Mouse (Mus musculus) brain, adult 2 months (tissue): ENCODE data around the gene Zfp934.
"Not testable (repeated sequence)": the region's sequence is repeated elsewhere in the genome, so short reads cannot be mapped to it uniquely, and the experiment has no call there.

ENCODE experiments used
- DNase-seq: peaks from one replicate; pipeline ENCODE4 v3.0.0; 2011; ENCODE audit warnings: low read depth, low spot score

The Zfp934 gene

DNA sequence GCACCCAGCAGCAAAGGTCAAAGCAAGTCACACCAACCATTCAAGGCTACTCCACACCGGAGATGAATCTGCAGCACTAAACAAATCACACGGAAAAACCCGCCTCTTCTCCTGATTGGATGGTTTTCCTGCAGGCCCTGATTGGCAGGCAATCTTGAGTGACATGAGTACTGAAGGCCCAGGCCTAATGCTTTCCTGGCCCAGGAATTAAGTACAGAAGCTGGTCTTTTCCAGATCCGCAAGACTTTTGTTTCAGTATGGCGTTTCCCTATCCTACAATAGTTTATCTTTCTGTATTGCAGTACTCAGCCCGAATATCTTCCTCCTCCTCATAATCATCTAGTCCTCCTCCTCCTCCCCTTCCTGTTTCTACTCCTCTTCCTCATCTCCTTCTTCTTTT is at the start of gene Zfp934:
TSS of gene Zfp934 (minus strand) at position 101 of the 400 bp plus-strand sequence.
- not testable (repeated sequence) for DNase-seq

DNA sequence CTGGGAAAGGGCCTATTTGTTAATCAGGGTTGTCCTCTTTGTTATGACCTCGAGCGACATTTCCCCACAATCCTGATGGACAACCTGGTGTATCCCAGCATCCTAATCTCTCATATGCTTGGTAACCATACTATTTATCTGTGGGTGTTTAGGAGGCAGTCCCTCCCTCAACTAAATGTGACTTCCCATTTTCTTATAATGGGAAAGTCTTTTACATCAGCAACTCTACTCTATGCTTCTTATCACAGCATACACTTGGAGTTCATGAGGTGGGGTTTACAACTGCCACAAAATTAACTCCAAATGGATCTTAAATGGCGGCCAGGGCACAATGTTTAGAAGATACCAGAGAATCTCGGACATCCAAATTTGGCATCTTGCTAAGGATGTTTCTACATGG is 46.5 kb upstream of the Zfp934 start:
- not testable (repeated sequence) for DNase-seq

DNA sequence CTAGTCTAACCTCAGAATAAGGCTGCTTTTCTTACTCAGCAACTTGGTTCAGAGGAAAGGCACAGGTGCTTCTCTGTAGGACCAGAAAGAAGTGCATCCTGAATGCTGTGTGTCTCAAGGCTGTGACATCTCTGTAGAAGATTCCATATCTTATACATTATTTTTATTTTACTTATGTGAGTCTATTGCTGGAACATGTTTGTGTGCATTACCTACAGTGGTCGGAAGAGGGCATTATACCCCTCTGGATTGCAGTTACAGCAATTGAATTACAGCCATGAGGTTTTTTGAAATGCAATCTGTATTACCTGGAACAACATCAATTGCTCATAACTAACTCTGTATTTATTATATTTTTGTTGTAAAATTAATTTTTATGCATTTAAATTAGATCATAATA is 9.3 kb downstream of the Zfp934 start:
- not testable (repeated sequence) for DNase-seq

DNA sequence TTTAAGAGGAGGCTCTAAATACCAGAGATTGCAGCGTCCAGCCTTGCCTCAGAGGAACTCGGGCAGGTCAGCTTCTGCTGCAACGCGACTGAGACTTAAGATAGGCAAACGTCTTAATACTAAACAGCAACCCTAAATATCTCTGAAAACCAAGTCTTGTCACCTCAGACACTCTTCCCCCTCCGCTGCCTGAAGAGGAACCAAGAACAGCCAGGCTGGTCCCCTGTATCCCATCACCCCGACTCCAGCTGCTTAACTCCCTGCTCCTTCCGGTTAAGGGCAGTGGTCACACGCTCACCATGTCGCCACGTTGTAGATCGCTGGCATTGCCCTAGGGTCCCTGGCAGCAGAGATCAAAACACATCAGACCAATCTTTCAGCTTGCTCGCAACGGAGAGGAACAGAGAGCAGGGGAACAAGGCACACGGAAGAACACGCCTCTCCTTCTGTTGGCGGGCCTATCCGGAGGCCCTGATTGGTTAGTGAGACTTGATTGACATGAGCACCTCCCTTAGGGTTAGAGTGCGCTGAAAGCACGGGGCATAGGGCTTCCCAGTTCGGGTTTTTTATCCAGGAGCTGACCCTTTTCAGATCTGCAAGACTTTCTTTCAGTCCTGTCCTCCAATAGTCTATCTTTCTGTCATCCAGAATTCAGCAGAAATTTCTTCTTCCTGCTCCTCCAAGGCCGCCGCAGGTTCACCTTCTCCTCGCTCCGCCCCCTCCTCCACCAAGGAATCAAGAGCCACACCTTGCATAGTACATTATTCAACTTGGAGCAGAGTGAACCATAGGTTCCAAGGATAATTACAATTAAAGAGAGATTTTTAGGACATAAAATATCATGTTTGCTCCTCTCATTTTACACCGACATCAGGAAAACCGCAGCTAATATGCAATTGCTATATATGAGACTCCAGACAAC is 12.5 kb downstream of the Zfp934 start, which contains the start of gene Zfp935:
TSS of gene Zfp935 (minus strand) at position 323 of the 922 bp plus-strand sequence.
- peak; percentile 16 for DNase-seq

DNA sequence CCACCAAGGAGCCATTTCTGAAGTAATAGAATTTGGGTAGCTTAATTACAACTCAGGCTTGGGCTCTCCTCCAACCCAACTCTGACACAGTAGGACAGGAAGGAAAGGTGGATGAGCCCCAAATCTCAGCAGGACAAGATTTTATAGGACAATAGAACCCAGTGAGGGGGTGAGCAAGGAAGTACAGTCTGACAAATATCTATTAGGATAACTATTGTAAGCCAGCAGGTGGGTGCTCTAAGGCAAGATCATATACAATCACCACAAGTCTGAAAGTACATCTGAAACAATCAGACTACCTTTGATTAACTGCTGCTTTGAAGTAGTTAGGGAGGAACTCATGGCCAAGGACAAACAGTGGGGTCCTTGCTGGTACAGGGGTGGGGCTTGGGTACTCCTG is 40.9 kb downstream of the Zfp934 start:
- DNase-seq: not testable (repeated sequence)

DNA sequence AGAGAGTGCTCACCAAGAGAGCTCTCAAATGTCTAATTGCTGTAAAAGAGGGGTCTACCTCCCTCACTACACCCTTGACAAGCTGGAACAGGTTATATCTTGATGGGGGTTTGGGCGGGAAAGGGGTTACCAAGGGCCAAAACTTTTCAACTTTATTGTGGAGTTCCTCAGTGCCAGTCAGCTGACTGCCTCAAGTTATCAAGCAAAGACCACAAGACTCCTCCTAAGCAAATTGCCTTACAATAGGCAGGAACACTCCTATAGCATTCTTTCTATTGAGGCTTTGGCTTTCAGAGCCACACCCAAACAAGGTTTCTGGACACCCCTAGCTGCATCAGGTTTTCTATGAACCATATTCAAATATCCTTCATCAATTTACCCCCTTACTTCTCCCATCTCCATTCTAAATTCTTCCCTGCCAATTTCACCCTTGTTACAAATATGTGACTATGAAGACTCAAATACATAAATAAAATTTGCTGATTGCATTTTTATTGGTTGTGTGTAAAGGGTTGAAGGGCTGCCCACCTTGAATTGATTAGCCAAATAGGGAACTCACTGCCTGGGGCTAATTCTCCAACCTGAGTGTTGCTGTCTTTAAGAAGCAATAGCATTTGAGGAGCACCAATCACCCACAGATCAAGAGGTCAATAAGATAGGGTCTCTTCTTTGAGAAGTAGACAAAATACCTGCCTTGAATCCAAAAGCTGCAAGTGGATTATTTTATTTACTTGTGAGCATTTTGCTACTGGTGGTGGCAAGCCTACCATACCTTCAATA is 60.2 kb downstream of the Zfp934 start:
- DNase-seq: not testable (repeated sequence)

DNA sequence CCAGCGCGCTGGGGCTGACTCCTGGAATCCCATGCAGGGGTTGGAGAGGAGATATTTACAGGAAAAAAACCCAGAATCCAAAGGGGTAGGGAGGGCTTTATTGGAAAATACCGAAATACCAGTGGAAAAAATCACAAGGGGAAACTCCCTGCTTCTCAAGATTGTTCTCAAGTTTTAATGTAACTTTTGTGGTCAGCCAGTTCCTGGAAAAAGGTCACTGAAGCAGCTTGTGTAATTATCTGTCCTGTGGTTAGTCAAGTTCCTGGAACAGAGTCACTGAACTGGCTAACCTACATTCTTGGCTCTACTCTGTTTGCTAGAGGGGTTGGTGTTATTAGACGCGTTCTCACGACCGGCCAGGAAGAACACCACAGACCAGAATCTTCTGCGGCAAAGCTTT is 98.3 kb downstream of the Zfp934 start:
- DNase-seq: not testable (repeated sequence)

DNA sequence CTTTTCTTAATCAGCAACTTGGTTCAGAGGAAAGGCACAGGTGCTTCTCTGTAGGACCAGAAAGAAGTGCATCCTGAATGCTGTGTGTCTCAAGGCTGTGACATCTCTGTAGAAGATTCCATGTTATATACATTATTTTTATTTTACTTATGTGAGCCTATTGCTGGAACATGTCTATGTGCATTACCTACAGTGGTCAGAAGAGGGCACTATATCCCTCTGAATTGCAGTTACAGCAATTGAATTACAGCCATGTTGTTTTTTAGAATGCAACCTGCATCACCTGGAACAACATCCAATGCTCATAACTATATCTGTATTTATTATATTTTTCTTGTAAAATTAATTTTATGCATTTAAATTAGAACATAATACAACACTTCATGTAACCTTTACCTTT is 101.1 kb downstream of the Zfp934 start:
- DNase-seq: peak; percentile 54

DNA sequence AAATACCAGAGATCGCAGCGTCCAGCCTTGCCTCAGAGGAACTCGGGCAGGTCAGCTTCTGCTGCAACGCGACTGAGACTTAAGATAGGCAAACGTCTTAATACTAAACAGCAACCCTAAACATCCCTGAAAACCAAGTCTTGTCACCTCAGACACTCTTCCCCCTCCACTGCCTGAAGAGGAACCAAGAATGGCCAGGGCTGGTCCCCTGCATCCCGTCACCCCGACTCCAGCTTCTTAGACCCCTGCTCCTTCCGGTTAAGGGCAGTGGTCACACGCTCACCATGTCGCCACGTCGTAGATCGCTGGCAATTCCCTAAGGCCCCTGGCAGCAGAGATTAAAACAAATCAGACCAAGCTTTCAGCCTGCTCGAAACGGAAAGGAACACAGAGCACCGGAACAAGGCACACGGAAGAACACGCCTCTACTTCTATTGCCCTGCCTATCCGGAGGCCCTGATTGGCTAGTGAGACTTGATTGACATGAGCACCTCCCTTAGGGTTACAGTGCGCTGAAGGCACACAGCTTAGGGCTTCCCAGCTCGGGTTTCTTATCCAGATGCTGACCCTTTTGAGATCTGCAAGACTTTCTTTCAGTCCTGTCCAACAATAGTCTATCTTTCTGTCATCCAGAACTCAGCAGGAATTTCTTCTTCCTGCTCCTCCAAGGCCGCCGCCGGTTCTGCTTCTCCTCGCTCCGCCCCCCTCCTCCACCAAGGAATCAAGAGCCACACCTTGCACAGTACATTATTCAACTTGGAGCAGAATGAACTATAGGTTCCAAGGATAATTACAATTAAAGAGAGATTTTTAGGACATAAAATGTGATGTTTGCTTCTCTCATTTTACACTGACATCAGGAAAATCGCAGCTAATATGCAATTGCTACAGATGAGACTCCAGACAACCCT is 104.3 kb downstream of the Zfp934 start, which contains the start of gene Gm49359:
TSS of gene Gm49359 (minus strand) at position 409 of the 911 bp plus-strand sequence.
- DNase-seq: peak; percentile 97
